Mouse (Mus musculus): ENCODE data around the gene Rnh1.

- no peak for TF ChIP-seq NRF1 (IDR thresholded peaks at IDR 0.05; ENCODE audit: insufficient read depth, low read depth, low read length, poor library complexity, severe bottlenecking)
- no peak for TF ChIP-seq USF1 (IDR thresholded peaks at IDR 0.05; ENCODE audit: low read depth, low read length)
- TF ChIP-seq MAFK (IDR thresholded peaks at IDR 0.05; ENCODE audit: borderline replicate concordance, low read depth, low read length) = no peak
- no peak for TF ChIP-seq CTCF (IDR thresholded peaks at IDR 0.05 in 2 of 3, conservative IDR thresholded peaks at IDR 0.05 in 1 of 3; ENCODE audit: control insufficient read depth in 1 of 3, insufficient read depth in 1 of 3, low read depth in 2 of 3, low read length in 3 of 3, poor library complexity in 1 of 3, severe bottlenecking in 1 of 3)
- no peak for TF ChIP-seq MAX (IDR thresholded peaks at IDR 0.05; ENCODE audit: low read length)
- TF ChIP-seq MEF2A (IDR thresholded peaks at IDR 0.05; ENCODE audit: extremely low read depth, insufficient replicate concordance, low read depth, low read length, poor library complexity, severe bottlenecking) = no peak
- TF ChIP-seq EP300 (IDR thresholded peaks at IDR 0.05; ENCODE audit: low read depth in 1 of 2, low read length in 2 of 2) = no peak
Measured at GRCm38 (mm10) chr7:141169866-141170265, 2.8 kb downstream of the Rnh1 start.

Measured in MEL (cell line).